Mouse (Mus musculus) kidney, adult 11 months (tissue): ENCODE measurements around the gene Olfr810.

Experiments used
- DNase-seq: peaks from one replicate; pipeline ENCODE4 v3.0.0; 2022

Gene Olfr810

DNA sequence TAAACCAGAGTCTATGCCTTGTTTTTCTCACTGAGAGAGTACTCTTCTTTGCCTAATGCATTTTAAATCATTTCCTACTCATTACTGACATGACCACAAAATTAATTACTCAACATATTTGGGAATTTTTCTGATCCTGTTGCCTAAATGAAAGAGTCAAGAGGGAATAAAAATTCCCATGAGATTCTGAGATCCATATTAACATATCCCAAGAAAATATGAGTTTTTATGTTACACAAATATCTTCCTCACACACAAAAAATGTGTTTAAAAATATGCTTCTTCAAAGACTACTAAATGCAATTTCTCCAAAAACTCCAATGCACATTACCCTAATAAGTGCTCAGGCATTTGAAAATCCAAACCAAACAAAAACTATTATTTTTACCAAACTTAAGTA, at the start of gene Olfr810:
TSS of gene Olfr810 (minus strand) at position 101 of the 400 bp plus-strand sequence.
- DNase-seq, result no peak

DNA sequence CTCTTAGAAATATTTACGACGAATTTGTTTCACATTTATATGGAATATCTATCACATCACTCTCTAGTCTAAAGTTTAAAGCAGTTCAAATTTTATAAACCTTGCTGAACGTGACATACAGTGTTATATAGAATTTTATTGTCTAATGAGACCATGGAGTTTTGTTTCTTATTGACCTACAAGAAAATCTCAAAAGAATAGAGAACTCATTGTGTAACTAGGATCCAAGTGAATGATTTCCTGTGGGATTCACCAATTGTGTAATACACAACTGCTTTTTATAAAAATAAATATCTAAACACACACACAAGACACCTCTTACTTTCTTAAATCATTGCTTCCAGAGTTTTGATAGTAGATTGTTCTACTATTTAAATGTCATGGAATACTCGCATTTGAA, 9.6 kb upstream of the Olfr810 start, which contains the start of gene Olfr811:
TSS of gene Olfr811 (minus strand) at position 101 of the 400 bp plus-strand sequence.
- DNase-seq, result no peak

DNA sequence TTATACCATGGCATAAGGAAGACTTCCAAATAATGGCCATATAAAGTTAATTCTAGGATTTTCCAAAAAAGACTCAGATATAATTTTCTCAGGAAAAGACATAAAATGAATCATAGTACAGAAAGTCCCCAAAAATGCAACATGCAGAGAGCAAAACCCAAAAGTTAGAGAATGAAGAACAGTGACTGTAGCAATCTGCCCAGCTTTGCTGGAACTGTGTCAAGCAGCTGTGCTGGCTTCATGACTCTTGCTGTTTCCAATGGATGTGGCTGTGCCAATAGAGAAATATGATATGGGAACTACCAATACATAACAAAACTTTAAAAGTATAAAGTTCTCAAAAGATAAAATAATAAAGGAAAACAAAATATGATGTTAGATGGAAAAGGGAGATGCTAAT, 16.6 kb downstream of the Olfr810 start:
- no peak for DNase-seq

DNA sequence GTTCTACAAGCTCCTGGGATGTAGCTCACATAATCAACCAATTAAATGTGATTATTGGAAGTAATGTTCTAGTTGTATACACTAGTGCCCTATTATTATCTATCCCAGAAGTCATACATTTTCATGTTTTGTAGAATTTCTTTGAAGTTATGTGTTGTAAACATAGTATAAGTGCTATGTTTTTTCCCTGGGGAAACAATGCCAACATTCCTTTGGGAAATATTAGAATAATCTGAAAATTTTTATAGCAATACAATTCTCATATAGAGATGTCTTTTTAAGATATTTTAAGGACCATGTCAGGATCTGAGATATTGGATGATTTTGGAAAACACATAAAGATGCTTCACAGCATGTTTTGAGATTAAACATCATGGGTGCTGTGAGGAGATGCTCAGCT, 20.4 kb downstream of the Olfr810 start, which contains the start of gene Olfr809:
TSS of gene Olfr809 (plus strand) at position 301 of the 400 bp plus-strand sequence.
- no peak for DNase-seq

GRCm38 (mm10) chr10:129765182-129765581, 29.5 kb downstream of the Olfr810 start, which contains the start of gene Olfr808:
TSS of gene Olfr808 (plus strand) at chr10:129765482.
- DNase-seq, result no peak

GRCm38 (mm10) chr10:129757693-129758092, 37.0 kb downstream of the Olfr810 start, which contains the start of gene Olfr807:
TSS of gene Olfr807 (minus strand) at chr10:129757793.
- no peak for DNase-seq

DNA sequence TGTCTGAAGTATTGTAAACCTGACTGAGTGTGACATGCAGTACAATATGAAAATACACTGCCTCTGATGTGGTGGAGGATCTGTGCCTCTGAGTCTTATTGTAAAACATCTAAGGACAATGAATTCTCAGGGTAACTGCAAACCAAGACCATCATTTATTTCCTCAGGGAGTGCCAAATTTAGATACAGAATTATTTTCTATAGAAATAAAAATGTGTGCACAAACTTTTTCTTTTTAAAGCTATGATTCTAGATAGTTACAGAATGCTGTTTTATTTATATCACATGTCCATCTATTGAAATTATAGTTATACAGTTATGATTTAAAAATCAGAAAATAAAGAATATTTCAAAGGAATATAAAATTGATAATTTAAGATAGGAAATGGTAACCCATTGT, 52.9 kb downstream of the Olfr810 start, which contains the start of gene Olfr806:
TSS of gene Olfr806 (minus strand) at position 101 of the 400 bp plus-strand sequence.
- DNase-seq, result no peak
